Mouse (Mus musculus): Measurements from ENCODE around the gene Erich4. TPM values are rescaled to one million over a fixed set of nuclear protein-coding genes. Genes with fewer than 3 reads are reported as not detected.

Erich4 gene
- polyA plus RNA-seq, 1 experiment from 2014 or later: not detected

Other genes with a start within 250 kb of the Erich4 start
- gene Cnfn, start 246.2 kb downstream of the Erich4 start, polyA plus RNA-seq (2016; fragmentation: Nextera tagmentation; extraction: Ambion mirVana): not detected in 2 replicates
- 4.7 and 7.0 TPM in 2 replicates for gene Lipe, start 217.2 kb downstream of the Erich4 start, polyA plus RNA-seq (2016; fragmentation: Nextera tagmentation; extraction: Ambion mirVana)
- 0.31 and 0.37 TPM in 2 replicates for gene Cxcl17, start 203.0 kb downstream of the Erich4 start, polyA plus RNA-seq (2016; fragmentation: Nextera tagmentation; extraction: Ambion mirVana)
- 0.53 and 0.61 TPM in 2 replicates for gene Ceacam1, start 138.3 kb downstream of the Erich4 start, polyA plus RNA-seq (2016; fragmentation: Nextera tagmentation; extraction: Ambion mirVana)
- gene Ceacam2, start 76.0 kb downstream of the Erich4 start, polyA plus RNA-seq (2016; fragmentation: Nextera tagmentation; extraction: Ambion mirVana): not detected in 2 replicates
- 22.8 and 24.9 TPM in 2 replicates for gene Dmac2, start 3.5 kb upstream of the Erich4 start, polyA plus RNA-seq (2016; fragmentation: Nextera tagmentation; extraction: Ambion mirVana)
- gene B3gnt8, start 10.8 kb upstream of the Erich4 start, polyA plus RNA-seq (2016; fragmentation: Nextera tagmentation; extraction: Ambion mirVana): 0.43 and 1.1 TPM in 2 replicates
- gene Bckdha, start 43.1 kb upstream of the Erich4 start, polyA plus RNA-seq (2016; fragmentation: Nextera tagmentation; extraction: Ambion mirVana): 45.2 and 48.2 TPM in 2 replicates
- gene Exosc5, start 43.3 kb upstream of the Erich4 start, polyA plus RNA-seq (2016; fragmentation: Nextera tagmentation; extraction: Ambion mirVana): 65.0 and 81.4 TPM in 2 replicates
- 2.7 and 3.2 TPM in 2 replicates for gene Tmem91, start 59.3 kb upstream of the Erich4 start, polyA plus RNA-seq (2016; fragmentation: Nextera tagmentation; extraction: Ambion mirVana)
- 38.9 TPM in 2 replicates for gene B9d2, start 64.9 kb upstream of the Erich4 start, polyA plus RNA-seq (2016; fragmentation: Nextera tagmentation; extraction: Ambion mirVana)
- gene Tgfb1, start 71.1 kb upstream of the Erich4 start, polyA plus RNA-seq (2016; fragmentation: Nextera tagmentation; extraction: Ambion mirVana): 0.98 and 1.7 TPM in 2 replicates
- gene Ccdc97, start 103.2 kb upstream of the Erich4 start, polyA plus RNA-seq (2016; fragmentation: Nextera tagmentation; extraction: Ambion mirVana): 30.1 and 33.3 TPM in 2 replicates
- gene Hnrnpul1, start 138.9 kb upstream of the Erich4 start, polyA plus RNA-seq (2016; fragmentation: Nextera tagmentation; extraction: Ambion mirVana): 55.2 and 61.8 TPM in 2 replicates
- 16.5 and 21.6 TPM in 2 replicates for gene Axl, start 172.8 kb upstream of the Erich4 start, polyA plus RNA-seq (2016; fragmentation: Nextera tagmentation; extraction: Ambion mirVana)
- 0.25 and 0.34 TPM in 2 replicates for gene Cyp2s1, start 201.0 kb upstream of the Erich4 start, polyA plus RNA-seq (2016; fragmentation: Nextera tagmentation; extraction: Ambion mirVana)

Measured in midbrain, embryonic 10.5 days (tissue).